Comparison of ENCODE assay signal across 38 mouse cellular contexts in the genomic region with DNA sequence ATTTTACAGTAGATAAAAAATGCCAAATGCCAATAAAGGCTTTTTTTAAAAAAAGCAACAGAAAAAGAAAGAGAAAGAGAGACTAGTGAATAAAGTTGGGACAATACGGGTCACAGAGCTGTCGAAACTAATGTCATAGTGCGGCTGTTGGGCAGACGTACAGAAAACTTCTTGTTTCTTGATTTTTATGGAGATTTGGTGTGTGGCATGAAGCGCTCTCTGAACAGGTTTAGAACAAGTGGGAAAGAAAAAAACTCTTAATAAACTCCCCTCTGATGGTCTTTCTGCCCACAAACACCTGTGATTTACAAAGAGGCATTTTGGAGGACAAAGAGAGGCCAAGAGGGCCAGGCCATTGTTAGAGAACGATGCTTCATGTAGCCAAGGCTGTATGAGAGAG. TPM values are rescaled to one million over a fixed set of nuclear protein-coding genes. Genes with fewer than 3 reads are reported as not detected.
DNase-seq lines count a peak whose midpoint lies in the region; ATAC-seq and TF ChIP-seq lines count a peak whose summit lies in the region.
"Had no signal": no experiment of that assay in that cellular context is flagged by ENCODE, and none has a peak within 500 bp of the region (broad histone marks: within the 10 kb centered on the region; RNA-seq: fewer than 3 reads in every experiment).

No protein-coding gene starts in this region.

- 41% methylated on average over 6 of the region's 6 CpGs for WGBS in forebrain, embryonic 11.5 days
- 21% methylated on average over 6 of the region's 6 CpGs for WGBS in forebrain, embryonic 16.5 days
- 55% methylated on average over 6 of the region's 6 CpGs for WGBS in midbrain, embryonic 10.5 days
- WGBS in midbrain, embryonic 16.5 days, result 16% methylated on average over 6 of the region's 6 CpGs

- H3K4me2 ChIP-seq in forebrain, embryonic 11.5 days (ENCODE audit: low read depth, low read length, severe bottlenecking), result no peak overlapping the region
- no peak overlapping the region for H3K4me2 ChIP-seq in forebrain, embryonic 16.5 days (ENCODE audit: low read length)
- H3K4me2 ChIP-seq in midbrain, embryonic 16.5 days (ENCODE audit: low read length), result no peak overlapping the region
- H3K4me2 ChIP-seq: liver, embryonic 13.5 days had no signal

- DNase-seq in forebrain, embryonic 11.5 days (ENCODE audit: low spot score), result no peak
- DNase-seq in midbrain, embryonic 10.5 days (ENCODE audit: low spot score), result no peak
- peak; percentile 61 for DNase-seq in brain, embryonic 14.5 days (ENCODE audit: low read depth)
- DNase-seq in mesoderm, embryonic 11.5 days (ENCODE audit: low read depth, low spot score), result peak; percentile 3
- no peak for DNase-seq in layer of hippocampus, postnatal 36 days
- DNase-seq: adrenal gland, postnatal 14 days; cerebellum, adult 18-20 months; cerebellum, postnatal 10 days; gastrocnemius, postnatal 25 days; heart, adult 18-20 months; heart, postnatal 4 days; kidney, adult 8-10 months; liver, embryonic 13.5 days; lung, adult 18-20 months; lung, postnatal 4 days; retina, postnatal 1 day; right cerebral cortex, postnatal 14 days had no signal

- peak overlapping the region; percentile 42 for H3K27ac ChIP-seq in forebrain, embryonic 11.5 days (ENCODE audit: low read depth, low read length)
- no peak overlapping the region for H3K27ac ChIP-seq in forebrain, embryonic 16.5 days (ENCODE audit: low read length)
- H3K27ac ChIP-seq in midbrain, embryonic 10.5 days (replicated peaks), result peak overlapping the region; percentile 92
- H3K27ac ChIP-seq in midbrain, embryonic 16.5 days (ENCODE audit: low read length), result no peak overlapping the region
- H3K27ac ChIP-seq: embryonic facial prominence, embryonic 15.5 days; hindbrain, postnatal 0 days; intestine, embryonic 15.5 days; kidney, postnatal 0 days; limb, embryonic 10.5 days; limb, embryonic 15.5 days; liver, embryonic 13.5 days had no signal

- no peaks in the 10 kb centered on the region for H3K9me3 ChIP-seq in forebrain, embryonic 11.5 days (ENCODE audit: control insufficient read depth, low read length)
- no peaks in the 10 kb centered on the region for H3K9me3 ChIP-seq in forebrain, embryonic 16.5 days (ENCODE audit: control insufficient read depth, low read length)
- no peaks in the 10 kb centered on the region; the same call in 1 of the 2 replicates for H3K9me3 ChIP-seq in midbrain, embryonic 10.5 days (replicated peaks)
- H3K9me3 ChIP-seq in midbrain, embryonic 16.5 days (replicated peaks; ENCODE audit: control insufficient read depth, low read length, poor library complexity, severe bottlenecking), result no peaks in the 10 kb centered on the region
- H3K9me3 ChIP-seq: embryonic facial prominence, embryonic 10.5 days; embryonic facial prominence, embryonic 15.5 days; heart, embryonic 12.5 days; intestine, embryonic 15.5 days; limb, embryonic 10.5 days; limb, embryonic 15.5 days; liver, embryonic 13.5 days; megakaryocyte, embryonic 14.5 days; neural tube, embryonic 13.5 days had no signal

- H3K36me3 ChIP-seq in forebrain, embryonic 11.5 days (ENCODE audit: control insufficient read depth, insufficient read depth, low read length), result no peaks in the 10 kb centered on the region
- no peaks in the 10 kb centered on the region for H3K36me3 ChIP-seq in forebrain, embryonic 16.5 days (ENCODE audit: control insufficient read depth, insufficient read depth)
- no peaks in the 10 kb centered on the region for H3K36me3 ChIP-seq in midbrain, embryonic 10.5 days
- no peaks in the 10 kb centered on the region for H3K36me3 ChIP-seq in midbrain, embryonic 16.5 days (ENCODE audit: control insufficient read depth, insufficient read depth, low read length)
- H3K36me3 ChIP-seq: embryonic facial prominence, embryonic 10.5 days; embryonic facial prominence, embryonic 15.5 days; heart, embryonic 12.5 days; intestine, embryonic 15.5 days; limb, embryonic 10.5 days; limb, embryonic 15.5 days; liver, embryonic 13.5 days; neural tube, embryonic 13.5 days had no signal

- no peaks in the 10 kb centered on the region for H3K27me3 ChIP-seq in forebrain, embryonic 11.5 days (ENCODE audit: control insufficient read depth, insufficient read depth, low read length)
- no peaks in the 10 kb centered on the region for H3K27me3 ChIP-seq in forebrain, embryonic 16.5 days (replicated peaks; ENCODE audit: control insufficient read depth, insufficient read depth, low read length)
- H3K27me3 ChIP-seq in midbrain, embryonic 10.5 days (ENCODE audit: low read depth, poor library complexity, severe bottlenecking), result peaks cover 23% of the 10 kb centered on the region
- no peaks in the 10 kb centered on the region for H3K27me3 ChIP-seq in midbrain, embryonic 16.5 days (ENCODE audit: control insufficient read depth, insufficient read depth, low read depth, low read length)
- H3K27me3 ChIP-seq: embryonic facial prominence, embryonic 15.5 days; intestine, embryonic 15.5 days had no signal

- no peak overlapping the region for H3K9ac ChIP-seq in forebrain, embryonic 11.5 days (ENCODE audit: low read length)
- H3K9ac ChIP-seq in forebrain, embryonic 16.5 days (replicated peaks; ENCODE audit: low read depth, low read length), result no peak overlapping the region
- H3K9ac ChIP-seq in midbrain, embryonic 16.5 days (ENCODE audit: low read depth, low read length), result no peak overlapping the region
- H3K9ac ChIP-seq: embryonic facial prominence, embryonic 15.5 days; heart, embryonic 12.5 days; intestine, embryonic 15.5 days; limb, embryonic 15.5 days; liver, embryonic 13.5 days had no signal

- H3K4me3 ChIP-seq in forebrain, embryonic 11.5 days (ENCODE audit: low read depth, low read length), result no peak overlapping the region
- H3K4me3 ChIP-seq in forebrain, embryonic 16.5 days (replicated peaks; ENCODE audit: low read length), result no peak overlapping the region
- H3K4me3 ChIP-seq in midbrain, embryonic 10.5 days, result no peak overlapping the region
- H3K4me3 ChIP-seq in midbrain, embryonic 16.5 days (ENCODE audit: low read depth, low read length), result no peak overlapping the region
- H3K4me3 ChIP-seq: embryonic facial prominence, embryonic 15.5 days; intestine, embryonic 15.5 days; limb, embryonic 15.5 days; liver, embryonic 13.5 days; megakaryocyte, embryonic 14.5 days had no signal

- TF ChIP-seq CTCF in brain, embryonic 14.5 days (IDR thresholded peaks at IDR 0.05; ENCODE audit: borderline replicate concordance, extremely low read depth, insufficient read depth, insufficient read length), result no peak

- no peak for ATAC-seq in forebrain, embryonic 11.5 days (replicated peaks; ENCODE audit: low FRiP score)
- ATAC-seq in forebrain, embryonic 16.5 days, result no peak
- no peak for ATAC-seq in midbrain, embryonic 16.5 days
- ATAC-seq: lung, postnatal 0 days; Patski had no signal

- no peak for TF ChIP-seq POLR2A in brain, embryonic 14.5 days (IDR thresholded peaks at IDR 0.05; ENCODE audit: borderline replicate concordance, extremely low read depth, insufficient read depth, insufficient read length, poor library complexity, severe bottlenecking)

- H3K4me1 ChIP-seq in forebrain, embryonic 11.5 days (replicated peaks; ENCODE audit: control insufficient read depth, insufficient read depth, low read length), result peaks cover 5% of the 10 kb centered on the region
- peaks cover 17% of the 10 kb centered on the region for H3K4me1 ChIP-seq in forebrain, embryonic 16.5 days (replicated peaks; ENCODE audit: control insufficient read depth, insufficient read depth, low read length)
- peaks cover 51% of the 10 kb centered on the region for H3K4me1 ChIP-seq in midbrain, embryonic 10.5 days
- peaks cover 12% of the 10 kb centered on the region for H3K4me1 ChIP-seq in midbrain, embryonic 16.5 days (ENCODE audit: control insufficient read depth, insufficient read depth, low read length)

RNA-seq across cellular contexts. Expression of gene 1700113H08Rik, which starts 1.6 kb away (rescaled TPM):
- not detected in 2 replicates for polyA plus RNA-seq in forebrain, embryonic 11.5 days (2014; fragmentation: Nextera tagmentation; extraction: Ambion mirVana)
- polyA plus RNA-seq in forebrain, embryonic 16.5 days (2015; fragmentation: Nextera tagmentation; extraction: Ambion mirVana), result not detected in 2 replicates
- 0.20 and 0.36 TPM in 2 replicates for polyA plus RNA-seq in midbrain, embryonic 10.5 days (2016; fragmentation: Nextera tagmentation; extraction: Ambion mirVana)
- 0.22 and 0.40 TPM in 2 replicates for polyA plus RNA-seq in midbrain, embryonic 16.5 days (2015; fragmentation: Nextera tagmentation; extraction: Ambion mirVana)
- 0.19 and 0.29 TPM in 2 replicates for polyA plus RNA-seq in brain, embryonic 14.5 days (2012; rRNA removed)
- not detected for total RNA-seq in layer of hippocampus, postnatal 36 days (2021)
- total RNA-seq: adrenal gland, postnatal 14 days; common myeloid progenitor, adult 5-6 weeks; heart, postnatal 4 days; left cerebral cortex, postnatal 10 days; MEL had no signal
- polyA plus RNA-seq: embryonic facial prominence, embryonic 10.5 days; embryonic facial prominence, embryonic 15.5 days; frontal cortex, adult 2 months; heart, embryonic 12.5 days; intestine, embryonic 15.5 days; kidney, postnatal 0 days; large intestine, adult 2 months; limb, embryonic 10.5 days; limb, embryonic 15.5 days; liver, embryonic 13.5 days; lung, postnatal 0 days; Patski; small intestine, adult 2 months; stomach, embryonic 14.5 days had no signal

RNA-seq across cellular contexts. Expression of gene Stab2, which starts 51.6 kb away (rescaled TPM):
- 0.27 TPM in 1 of 2 replicates, not detected in the other for polyA plus RNA-seq in forebrain, embryonic 11.5 days (2014; fragmentation: Nextera tagmentation; extraction: Ambion mirVana)
- 0.06 and 0.15 TPM in 2 replicates for polyA plus RNA-seq in forebrain, embryonic 16.5 days (2015; fragmentation: Nextera tagmentation; extraction: Ambion mirVana)
- 0.14 and 0.19 TPM in 2 replicates for polyA plus RNA-seq in midbrain, embryonic 10.5 days (2016; fragmentation: Nextera tagmentation; extraction: Ambion mirVana)
- polyA plus RNA-seq in midbrain, embryonic 16.5 days (2015; fragmentation: Nextera tagmentation; extraction: Ambion mirVana), result 0.03 and 0.10 TPM in 2 replicates
- 0.14 and 0.16 TPM in 2 replicates for polyA plus RNA-seq in brain, embryonic 14.5 days (2012; rRNA removed)
- total RNA-seq in layer of hippocampus, postnatal 36 days (2021), result under 1 TPM; 0.28 to 0.30 TPM
- total RNA-seq: common myeloid progenitor, adult 5-6 weeks had no signal

Comparison
In these comparisons a context has a peak if more than half of its experiments do, and no peak if none do; other contexts are left out.
1. H3K27ac ChIP-seq: peak in forebrain, embryonic 11.5 days (single experiment) and midbrain, embryonic 10.5 days (single experiment); none in forebrain, embryonic 16.5 days (single experiment) and midbrain, embryonic 16.5 days (single experiment).
2. DNase-seq: peak in brain, embryonic 14.5 days (single experiment) and mesoderm, embryonic 11.5 days (single experiment); none in forebrain, embryonic 11.5 days (single experiment), midbrain, embryonic 10.5 days (single experiment) and layer of hippocampus, postnatal 36 days (0 of 2).